Mouse (Mus musculus) brain, embryonic 14.5 days (tissue): ENCODE measurements around the gene Comt. TPM values are rescaled to one million over a fixed set of nuclear protein-coding genes. Genes with fewer than 3 reads are reported as not detected.

ENCODE experiments used
- DNase-seq: peaks from one replicate; pipeline ENCODE4 v3.0.0-alpha.2; 2011; ENCODE audit warnings: low read depth
- CTCF ChIP-seq: fragments of 200-500 bp; IDR thresholded peaks from 2 replicates; pipeline ENCODE4 v1.5.1; 2012; ENCODE audit warnings: inconsistent platforms, mild to moderate bottlenecking, moderate library complexity, borderline replicate concordance; ENCODE audit not compliant: insufficient read depth, insufficient read length; ENCODE audit errors: extremely low read depth
- POLR2A ChIP-seq: fragments of 200-500 bp; IDR thresholded peaks from 2 replicates; pipeline ENCODE4 v1.6.1; 2012; ENCODE audit warnings: mild to moderate bottlenecking, inconsistent platforms, borderline replicate concordance; ENCODE audit not compliant: poor library complexity, insufficient read depth, insufficient read length, severe bottlenecking; ENCODE audit errors: extremely low read depth
- polyA plus RNA-seq: library from polyadenylated mRNA; depleted of rRNA; stranded (reverse); fragments of >200 nt; gene quantifications from 2 replicates; pipeline ENCODE4 v1.2.3, GENCODE M21; 2012

The Comt gene
- polyA plus RNA-seq, 1 experiment = 73.8 TPM

GRCm38 (mm10) chr16:18390399-18390798 is 36.3 kb downstream of the Comt start:
- DNase-seq = no peak
- TF ChIP-seq POLR2A (no peak), CTCF (no peak)

- no peak for DNase-seq
- TF ChIP-seq POLR2A (no peak), CTCF (no peak)
Measured at GRCm38 (mm10) chr16:18388583-18389435, 37.8 kb downstream of the Comt start.

GRCm38 (mm10) chr16:18387704-18388582 is 38.7 kb downstream of the Comt start:
- no peak for TF ChIP-seq POLR2A
- TF ChIP-seq CTCF = no peak
- peak; percentile 49 for DNase-seq

- no peak for DNase-seq
- TF ChIP-seq CTCF (no peak), POLR2A (no peak)
Measured at GRCm38 (mm10) chr16:18386972-18387371, 39.7 kb downstream of the Comt start.

- DNase-seq = peak; percentile 66
- TF ChIP-seq CTCF (no peak), POLR2A (no peak)
Measured at GRCm38 (mm10) chr16:18386451-18386850, 40.2 kb downstream of the Comt start.

GRCm38 (mm10) chr16:18385411-18385810 is 41.2 kb downstream of the Comt start:
- no peak for DNase-seq
- no peak for TF ChIP-seq POLR2A
- TF ChIP-seq CTCF = no peak

- no peak for DNase-seq
- TF ChIP-seq POLR2A = no peak
- TF ChIP-seq CTCF = no peak
Measured at GRCm38 (mm10) chr16:18384659-18385058, 42.0 kb downstream of the Comt start.

GRCm38 (mm10) chr16:18384211-18384610 is 42.4 kb downstream of the Comt start:
- TF ChIP-seq POLR2A (no peak), CTCF (no peak)
- peak; percentile 63 for DNase-seq

- no peak for DNase-seq
Measured at GRCm38 (mm10) chr16:18383756-18384155, 42.9 kb downstream of the Comt start.

GRCm38 (mm10) chr16:18383045-18383726 is 43.5 kb downstream of the Comt start:
- DNase-seq = no peak
- no peak for TF ChIP-seq POLR2A
- TF ChIP-seq CTCF = no peak

More at GRCm38 (mm10) chr16:18383756-18384155, 42.9 kb downstream of the Comt start:
- TF ChIP-seq POLR2A (no peak), CTCF (no peak)
